Mouse (Mus musculus): ENCODE data around the gene Tubg1. TPM values are rescaled to one million over a fixed set of nuclear protein-coding genes. Genes with fewer than 3 reads are reported as not detected.

Gene Tubg1
- polyA plus RNA-seq, 1 experiment from 2014 or later: 49.7 TPM

DNA sequence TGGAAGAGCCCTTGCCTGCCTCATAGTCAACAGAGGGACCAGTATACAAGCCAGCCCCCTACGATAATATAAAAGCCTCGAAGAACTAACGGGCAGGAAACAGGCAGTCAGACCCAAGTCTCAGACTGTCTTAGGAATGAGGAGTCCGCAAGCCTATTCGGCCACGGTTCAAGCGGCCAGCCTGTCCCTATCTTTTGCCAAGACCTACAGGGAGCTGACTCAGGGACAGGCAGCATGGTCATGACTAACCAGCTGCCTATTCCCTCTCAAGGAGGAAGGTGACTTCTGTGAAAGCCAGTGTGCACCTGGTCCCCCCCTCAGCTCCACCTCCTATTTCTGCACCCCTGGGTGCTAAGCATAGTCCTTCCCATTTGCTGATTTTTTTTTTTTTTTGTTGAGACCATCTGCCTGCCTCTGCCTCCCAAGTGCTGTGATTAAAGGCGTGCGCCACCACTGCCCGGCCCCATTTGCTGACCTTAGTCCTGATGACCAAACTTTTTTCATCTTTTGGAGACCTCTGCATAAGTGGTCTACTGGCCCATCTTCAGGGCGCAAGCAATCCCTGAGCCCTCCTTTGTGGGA is 9.3 kb downstream of the Tubg1 start:
- Histone ChIP-seq H3K4me2 (no peak overlapping the region), H3K9ac (no peak overlapping the region), H3K27ac (no peak overlapping the region), H3K27me3 (no peaks in the 10 kb centered on the region), H3K4me1 (replicated peaks) (peaks cover 17% of the 10 kb centered on the region), H3K36me3 (peaks cover 29% of the 10 kb centered on the region), H3K4me3 (replicated peaks) (no peak overlapping the region), H3K9me3 (replicated peaks) (peaks cover 10% of the 10 kb centered on the region; the same call in 1 of the 2 replicates)
- 71% methylated on average over 11 of the region's 11 CpGs for WGBS (ENCODE audit: insufficient replicate concordance)
- no peak for DNase-seq
- ATAC-seq (ENCODE audit: low read depth): no peak

GRCm38 (mm10) chr11:101130056-101130756 is 10.5 kb downstream of the Tubg1 start:
- H3K36me3 ChIP-seq: peaks cover 21% of the 10 kb centered on the region
- DNase-seq: no peak
- WGBS (ENCODE audit: insufficient replicate concordance): 36% methylated on average over 18 of the region's 18 CpGs
- H3K9me3 ChIP-seq (replicated peaks): peaks cover 10% of the 10 kb centered on the region; the same call in 1 of the 2 replicates
- no peaks in the 10 kb centered on the region for H3K27me3 ChIP-seq
- no peak overlapping the region for H3K27ac ChIP-seq
- H3K4me2 ChIP-seq: no peak overlapping the region
- H3K9ac ChIP-seq: no peak overlapping the region
- no peak for ATAC-seq (ENCODE audit: low read depth)
- H3K4me3 ChIP-seq (replicated peaks): no peak overlapping the region
- H3K4me1 ChIP-seq (replicated peaks): peaks cover 17% of the 10 kb centered on the region

DNA sequence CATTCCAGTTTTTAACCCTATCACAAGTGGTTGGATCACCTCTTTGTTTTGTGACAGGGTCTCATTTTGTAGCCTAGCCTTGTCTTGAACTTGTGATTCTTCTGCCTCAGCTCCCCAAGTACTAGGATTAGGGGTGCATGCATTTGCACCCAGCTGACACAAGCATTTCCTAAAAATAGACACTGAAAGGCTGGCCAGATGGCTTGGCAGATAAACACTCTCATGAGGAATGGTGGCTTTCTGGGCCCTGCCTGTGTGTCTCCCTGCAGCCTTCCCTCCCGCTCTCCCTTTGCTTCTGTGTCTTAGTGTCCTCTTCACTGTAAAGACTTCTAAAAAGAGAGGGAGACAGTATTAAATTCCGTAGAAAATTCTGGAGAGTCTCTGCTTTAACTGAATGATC is 11.4 kb downstream of the Tubg1 start:
- 59% methylated on average over 2 of the region's 2 CpGs for WGBS (ENCODE audit: insufficient replicate concordance)
- no peak overlapping the region for H3K27ac ChIP-seq
- H3K4me1 ChIP-seq (replicated peaks): peaks cover 17% of the 10 kb centered on the region

GRCm38 (mm10) chr11:101131701-101132100 is 12.0 kb downstream of the Tubg1 start:
- Histone ChIP-seq H3K36me3 (peaks cover 6% of the 10 kb centered on the region), H3K4me3 (replicated peaks) (no peak overlapping the region), H3K4me2 (no peak overlapping the region), H3K4me1 (replicated peaks) (peaks cover 17% of the 10 kb centered on the region), H3K9ac (no peak overlapping the region), H3K27ac (no peak overlapping the region), H3K27me3 (no peaks in the 10 kb centered on the region), H3K9me3 (replicated peaks) (peaks cover 10% of the 10 kb centered on the region; the same call in 1 of the 2 replicates)
- 74% methylated on average over 6 of the region's 6 CpGs for WGBS (ENCODE audit: insufficient replicate concordance)
- ATAC-seq (ENCODE audit: low read depth): no peak
- peak; percentile 29 for DNase-seq

More for the DNA sequence above, 11.4 kb downstream of the Tubg1 start:
- peak; percentile 66 for ATAC-seq (ENCODE audit: low read depth)
- no peak overlapping the region; the same call in 1 of the 2 replicates for H3K9ac ChIP-seq
- DNase-seq: peak; percentile 27
- peaks cover 10% of the 10 kb centered on the region; the same call in 1 of the 2 replicates for H3K9me3 ChIP-seq (replicated peaks)
- H3K36me3 ChIP-seq: peaks cover 12% of the 10 kb centered on the region
- no peaks in the 10 kb centered on the region for H3K27me3 ChIP-seq
- H3K4me2 ChIP-seq: no peak overlapping the region
- H3K4me3 ChIP-seq (replicated peaks): no peak overlapping the region

DNA sequence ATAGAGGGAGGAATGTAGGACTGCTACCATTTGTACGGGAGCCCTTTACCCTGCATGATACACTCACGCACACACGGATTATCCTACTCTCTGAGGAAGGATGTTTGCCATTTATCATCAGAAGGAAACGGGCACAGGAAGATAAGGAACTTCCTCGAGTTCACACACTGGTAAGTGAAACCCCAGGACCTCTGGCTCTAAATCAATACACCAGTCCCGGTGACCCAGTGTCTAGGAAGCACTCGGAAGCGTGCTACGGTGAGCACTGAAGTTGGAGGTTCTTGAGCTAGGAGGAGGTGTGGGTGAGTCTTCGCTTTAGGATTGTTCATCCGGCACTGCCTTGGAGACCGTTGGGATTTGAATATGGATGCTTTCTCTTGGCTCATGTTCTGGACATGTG is 13.3 kb downstream of the Tubg1 start:
- H3K27ac ChIP-seq: no peak overlapping the region
- no peaks in the 10 kb centered on the region for H3K36me3 ChIP-seq
- peaks cover 17% of the 10 kb centered on the region for H3K4me1 ChIP-seq (replicated peaks)
- 0 out of 2 replicates have a peak, but pooled peaks cover 4% of the 10 kb centered on the region for H3K9me3 ChIP-seq (replicated peaks)
- H3K4me3 ChIP-seq (replicated peaks): no peak overlapping the region
- WGBS (ENCODE audit: insufficient replicate concordance): 20% methylated on average over 12 of the region's 12 CpGs
- ATAC-seq (ENCODE audit: low read depth): no peak
- H3K9ac ChIP-seq: no peak overlapping the region
- DNase-seq: no peak
- H3K4me2 ChIP-seq: no peak overlapping the region
- H3K27me3 ChIP-seq: no peaks in the 10 kb centered on the region

- 75% methylated on average over 13 of the region's 13 CpGs for WGBS (ENCODE audit: insufficient replicate concordance)
- Histone ChIP-seq H3K9ac (no peak overlapping the region), H3K27ac (no peak overlapping the region), H3K4me1 (replicated peaks) (peaks cover 17% of the 10 kb centered on the region), H3K4me2 (no peak overlapping the region), H3K36me3 (no peaks in the 10 kb centered on the region), H3K9me3 (replicated peaks) (0 out of 2 replicates have a peak, but pooled peaks cover 4% of the 10 kb centered on the region), H3K4me3 (replicated peaks) (no peak overlapping the region), H3K27me3 (peaks cover 11% of the 10 kb centered on the region)
- DNase-seq (no peak), ATAC-seq (ENCODE audit: low read depth) (no peak)
Observed at GRCm38 (mm10) chr11:101134217-101134865, 14.6 kb downstream of the Tubg1 start.

GRCm38 (mm10) chr11:101137000-101137399 is 17.3 kb downstream of the Tubg1 start:
- no peak overlapping the region for H3K4me2 ChIP-seq
- H3K9ac ChIP-seq: no peak overlapping the region
- no peaks in the 10 kb centered on the region for H3K36me3 ChIP-seq
- DNase-seq: no peak
- no peak overlapping the region for H3K4me3 ChIP-seq (replicated peaks)
- H3K27ac ChIP-seq: no peak overlapping the region
- H3K4me1 ChIP-seq (replicated peaks): peaks cover 4% of the 10 kb centered on the region; the same call in 1 of the 2 replicates
- 70% methylated on average over 7 of the region's 7 CpGs for WGBS (ENCODE audit: insufficient replicate concordance)
- no peak for ATAC-seq (ENCODE audit: low read depth)
- peaks cover 38% of the 10 kb centered on the region for H3K27me3 ChIP-seq
- H3K9me3 ChIP-seq (replicated peaks): no peaks in the 10 kb centered on the region

- peak overlapping the region; percentile 20 for H3K4me2 ChIP-seq
- WGBS (ENCODE audit: insufficient replicate concordance): 22% methylated on average over 15 of the region's 15 CpGs
- no peak overlapping the region for H3K9ac ChIP-seq
- DNase-seq (no peak), ATAC-seq (ENCODE audit: low read depth) (no peak)
- H3K36me3 ChIP-seq: no peaks in the 10 kb centered on the region
- H3K4me3 ChIP-seq (replicated peaks): no peak overlapping the region
- no peak overlapping the region for H3K27ac ChIP-seq
- no peaks in the 10 kb centered on the region for H3K9me3 ChIP-seq (replicated peaks)
- H3K4me1 ChIP-seq (replicated peaks): peaks cover 7% of the 10 kb centered on the region
- H3K27me3 ChIP-seq: peaks cover 51% of the 10 kb centered on the region
Observed at GRCm38 (mm10) chr11:101138536-101139181, 18.9 kb downstream of the Tubg1 start.

DNA sequence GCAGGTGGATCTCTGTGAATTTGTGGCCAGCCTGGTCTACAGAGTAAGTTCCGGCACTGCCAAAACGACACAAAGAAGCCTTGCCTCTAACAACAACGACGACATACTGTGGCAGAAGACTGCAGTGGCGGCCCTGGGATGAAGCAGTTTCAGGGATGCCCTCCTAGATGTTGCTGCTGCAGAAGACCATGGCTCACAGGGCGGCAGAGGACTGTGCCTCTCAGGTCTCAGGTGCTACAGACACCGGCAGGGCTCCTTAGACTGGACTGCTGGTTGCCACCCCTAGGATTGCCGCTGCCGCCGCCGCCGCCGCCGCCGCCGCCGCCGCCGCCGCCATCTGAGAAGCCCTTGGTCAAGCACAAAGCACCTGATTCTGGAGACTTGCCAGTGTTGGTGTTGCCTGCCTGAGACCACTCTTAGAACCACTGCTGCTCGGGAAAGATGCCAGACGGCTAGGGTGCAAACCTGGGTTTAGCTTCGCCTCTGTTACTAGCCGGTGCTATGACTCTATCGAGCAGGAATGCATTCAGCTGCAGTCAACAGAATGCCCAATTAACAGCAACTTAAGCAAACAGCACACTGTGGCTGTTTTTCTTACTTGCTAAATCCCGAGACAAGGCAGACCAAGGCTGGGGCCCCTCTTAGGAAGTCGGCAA is 20.6 kb downstream of the Tubg1 start:
- Histone ChIP-seq H3K27ac (no peak overlapping the region), H3K36me3 (no peaks in the 10 kb centered on the region), H3K9me3 (replicated peaks) (no peaks in the 10 kb centered on the region), H3K27me3 (peaks cover 56% of the 10 kb centered on the region), H3K9ac (no peak overlapping the region), H3K4me1 (replicated peaks) (peaks cover 11% of the 10 kb centered on the region), H3K4me3 (replicated peaks) (peak overlapping the region; percentile 29), H3K4me2 (peak overlapping the region; percentile 46; the same call in 1 of the 2 replicates)
- WGBS (ENCODE audit: insufficient replicate concordance): 32% methylated on average over 27 of the region's 27 CpGs
- DNase-seq (no peak), ATAC-seq (ENCODE audit: low read depth) (no peak)

DNA sequence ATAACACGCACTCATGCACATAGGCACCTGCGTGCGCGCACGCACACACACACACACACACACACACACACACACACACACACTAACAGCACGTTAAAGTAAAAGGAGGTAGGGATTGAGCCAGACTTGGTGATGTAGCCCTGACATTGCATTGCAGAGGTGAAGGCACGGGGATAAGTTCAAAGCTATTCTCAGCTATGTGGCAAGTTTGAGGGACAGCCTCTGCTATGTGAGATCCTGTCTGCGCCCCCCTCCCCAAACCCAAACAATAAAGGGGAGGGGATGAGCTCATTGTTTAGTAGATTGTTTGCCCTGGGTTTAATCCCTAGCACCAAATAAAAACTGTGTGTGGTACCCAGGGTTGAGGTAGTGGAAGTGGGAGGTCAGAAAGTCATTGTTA is 21.4 kb downstream of the Tubg1 start:
- ATAC-seq (ENCODE audit: low read depth): no peak
- WGBS (ENCODE audit: insufficient replicate concordance): 69% methylated on average over 8 of the region's 8 CpGs
- Histone ChIP-seq H3K36me3 (no peaks in the 10 kb centered on the region), H3K4me3 (replicated peaks) (no peak overlapping the region), H3K9ac (no peak overlapping the region), H3K9me3 (replicated peaks) (no peaks in the 10 kb centered on the region), H3K27me3 (peaks cover 56% of the 10 kb centered on the region), H3K4me2 (no peak overlapping the region), H3K27ac (no peak overlapping the region), H3K4me1 (replicated peaks) (peaks cover 11% of the 10 kb centered on the region)
- DNase-seq: no peak

Measured in liver, embryonic 13.5 days (tissue).